Mouse (Mus musculus) megakaryocyte, adult 5-6 weeks (primary cell): ENCODE measurements at regions not wholly inside any gene's neighbourhood (a gene's known extent, or its start where the extent isn't known, plus 50 kb on each side); places are given as distances from the start of the nearest gene placed in this dataset.

Source experiments
- ATAC-seq: 2 replicates; pipeline ENCODE4 v1.8.0; 2016; ENCODE audit warnings: mild to moderate bottlenecking, inconsistent platforms; ENCODE audit not compliant: poor library complexity, severe bottlenecking

DNA sequence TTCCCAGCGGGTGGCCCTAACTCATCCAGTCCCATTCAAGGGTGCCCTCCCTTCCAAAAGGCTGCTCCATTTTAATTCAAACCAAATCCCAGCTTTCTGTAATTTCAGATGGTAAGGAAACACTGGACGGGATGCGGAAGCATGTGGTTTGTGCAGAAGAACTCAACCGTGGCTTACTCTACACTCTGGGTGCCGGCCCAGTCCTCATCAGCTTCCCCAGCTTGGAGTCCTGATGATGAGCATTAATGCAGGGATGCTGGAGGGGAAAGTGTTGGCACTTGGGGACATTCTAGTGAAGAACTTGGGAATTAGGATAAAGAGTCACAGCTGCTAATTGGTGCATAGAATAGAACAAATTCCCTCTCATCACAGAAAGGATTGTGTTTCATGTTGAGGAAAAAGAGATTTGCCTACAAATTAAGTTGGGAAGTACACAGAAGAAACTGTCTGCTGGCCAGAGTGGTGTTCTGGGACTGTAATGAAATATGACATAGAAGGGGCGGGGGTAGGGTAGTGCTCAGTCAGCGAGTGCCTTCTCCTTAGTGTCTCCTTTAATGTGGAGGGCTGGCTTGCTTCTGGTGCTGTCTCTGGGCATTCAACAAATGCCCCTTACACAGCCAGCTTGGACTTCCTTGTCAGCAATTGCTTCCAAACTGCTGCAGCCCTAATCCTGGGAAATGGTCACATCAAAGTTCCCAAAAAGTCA is 285.0 kb upstream of the Bmper start:
- no peak for ATAC-seq

DNA sequence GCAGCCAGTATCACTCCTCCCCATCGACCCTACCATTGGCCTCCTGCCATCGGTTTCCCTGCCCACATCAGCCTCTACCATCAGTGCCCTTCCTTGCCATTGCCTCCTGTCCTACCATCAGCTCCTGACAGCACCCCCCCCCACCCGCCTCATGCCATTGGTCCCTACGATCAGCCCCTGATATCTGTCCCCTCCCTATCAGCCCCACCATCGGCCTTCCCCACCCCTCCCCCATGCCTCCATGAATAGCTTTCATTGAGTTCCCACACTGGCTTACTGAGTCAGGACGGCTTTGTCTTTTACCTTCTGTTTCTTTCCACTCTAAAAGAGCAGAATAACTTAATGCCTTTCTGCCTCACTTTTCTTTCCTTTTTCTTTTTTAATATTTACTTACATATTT is 277.9 kb upstream of the Bmper start:
- ATAC-seq: no peak

- peak; percentile 88 for ATAC-seq
Measured at GRCm38 (mm10) chr9:22945426-22945955, 277.4 kb upstream of the Bmper start.

DNA sequence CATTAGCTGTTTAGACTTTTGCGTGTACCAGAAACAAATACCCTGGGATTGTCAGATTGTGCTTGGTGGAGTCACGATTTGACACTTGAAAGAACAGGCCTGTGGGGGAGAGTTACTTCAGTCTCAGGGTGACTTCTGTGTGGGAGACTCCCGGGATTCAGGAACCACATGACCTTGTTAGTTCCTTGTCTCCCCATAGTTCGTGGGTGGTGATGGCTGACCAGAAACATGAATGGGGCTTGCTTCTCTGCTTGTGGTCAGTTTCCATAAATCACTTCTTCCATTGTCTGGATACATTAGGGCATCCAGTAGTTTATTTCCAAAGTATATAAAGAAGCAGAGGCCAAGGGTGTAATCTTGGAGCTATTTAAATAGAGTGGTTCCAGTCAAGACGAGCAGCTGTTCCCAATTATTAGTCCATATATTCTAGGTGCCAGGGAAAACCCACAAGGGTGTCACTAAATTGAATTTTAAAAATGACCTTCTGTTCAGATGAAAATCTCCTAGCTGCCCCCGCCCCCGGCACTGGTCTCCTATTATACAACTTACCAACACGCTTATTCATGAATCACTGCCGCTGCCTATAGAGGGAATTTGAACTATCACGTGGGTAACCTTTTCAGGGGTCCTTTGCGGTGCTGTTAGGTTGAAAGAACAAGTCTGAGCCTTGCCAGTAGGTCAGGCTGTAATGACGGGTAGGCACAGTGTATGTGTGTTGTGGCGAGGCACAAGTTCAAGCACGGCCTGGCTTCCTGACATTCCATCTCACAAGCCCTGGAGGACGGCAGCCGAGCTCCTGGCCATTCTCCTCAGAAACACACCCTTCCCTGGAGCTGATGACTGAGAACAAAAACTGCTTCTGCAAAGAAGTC is 270.1 kb upstream of the Bmper start:
- no peak for ATAC-seq

DNA sequence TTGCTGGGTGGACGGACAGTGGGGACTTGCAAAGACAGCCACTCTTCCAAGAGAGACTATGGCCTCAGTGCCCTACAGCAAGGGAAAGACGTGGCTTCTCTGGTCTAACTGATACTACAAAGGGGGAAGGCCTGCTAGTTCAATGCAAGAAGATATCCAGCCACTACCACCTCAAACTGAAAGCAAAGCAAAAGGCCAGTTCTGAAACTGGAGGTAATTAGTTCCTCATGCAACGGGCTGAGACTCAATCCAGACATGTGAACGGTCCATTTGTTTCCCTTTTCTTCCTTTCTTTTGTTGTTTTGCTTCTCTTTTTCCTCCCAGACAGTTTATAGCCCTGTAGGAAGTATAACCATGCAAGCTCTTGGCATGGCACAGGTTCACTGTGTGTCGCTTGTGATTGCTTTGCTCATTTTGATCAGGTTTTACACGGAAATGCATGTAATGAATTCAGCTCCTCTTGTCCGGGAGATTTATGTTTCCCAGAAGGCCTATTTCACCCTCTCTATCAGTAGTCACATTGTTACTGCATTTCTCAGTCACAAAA is 260.5 kb upstream of the Bmper start:
- ATAC-seq: peak; percentile 88

- peak; percentile 92 for ATAC-seq
Measured at GRCm38 (mm10) chr9:22971312-22971711, 251.6 kb upstream of the Bmper start.

GRCm38 (mm10) chr9:22976748-22977147 is 246.1 kb upstream of the Bmper start:
- ATAC-seq: no peak

- ATAC-seq: no peak
Measured at GRCm38 (mm10) chr9:22979627-22980026, 243.2 kb upstream of the Bmper start.

DNA sequence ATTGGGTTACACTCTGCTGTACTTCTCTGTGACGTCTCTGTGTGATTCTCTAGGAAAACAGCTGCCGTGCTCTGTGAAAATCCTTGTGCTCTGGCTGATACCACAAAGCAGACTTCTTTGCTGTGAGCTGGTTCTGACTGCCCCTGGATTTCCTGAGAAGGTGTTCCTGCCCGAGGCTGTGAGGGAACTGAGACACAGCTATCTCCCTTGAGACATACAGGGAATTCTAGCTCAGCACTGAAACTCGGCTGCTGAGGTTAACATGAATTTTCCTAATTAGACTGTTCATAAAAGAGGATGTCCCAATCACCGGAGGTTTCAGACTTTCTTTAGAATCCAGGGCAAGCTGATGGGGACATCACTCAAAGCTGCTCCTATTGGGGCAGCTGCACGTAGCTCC is 233.4 kb upstream of the Bmper start:
- no peak for ATAC-seq

GRCm38 (mm10) chr9:22993531-22993930 is 229.3 kb upstream of the Bmper start:
- ATAC-seq: no peak

DNA sequence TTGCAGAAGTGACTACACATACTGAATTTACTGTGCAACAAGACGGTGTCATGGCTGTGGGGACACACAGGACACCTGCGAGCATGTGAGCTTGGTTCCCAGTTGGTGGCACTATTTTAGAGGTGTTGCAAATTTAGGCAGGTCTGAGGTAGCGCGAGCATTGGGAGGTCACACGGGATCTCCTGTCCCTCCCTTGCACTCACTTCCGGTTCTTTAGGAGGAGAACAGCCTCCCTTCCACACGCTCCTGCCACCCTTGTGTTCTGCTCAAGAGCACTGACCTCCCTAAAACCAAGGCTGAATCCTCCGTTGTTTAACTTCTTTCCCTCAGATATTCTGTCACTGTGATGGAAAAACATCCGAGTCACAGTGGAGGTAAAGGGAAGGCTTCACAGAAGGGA is 227.3 kb upstream of the Bmper start:
- ATAC-seq: no peak

GRCm38 (mm10) chr9:22998306-22998705 is 224.6 kb upstream of the Bmper start:
- no peak for ATAC-seq

DNA sequence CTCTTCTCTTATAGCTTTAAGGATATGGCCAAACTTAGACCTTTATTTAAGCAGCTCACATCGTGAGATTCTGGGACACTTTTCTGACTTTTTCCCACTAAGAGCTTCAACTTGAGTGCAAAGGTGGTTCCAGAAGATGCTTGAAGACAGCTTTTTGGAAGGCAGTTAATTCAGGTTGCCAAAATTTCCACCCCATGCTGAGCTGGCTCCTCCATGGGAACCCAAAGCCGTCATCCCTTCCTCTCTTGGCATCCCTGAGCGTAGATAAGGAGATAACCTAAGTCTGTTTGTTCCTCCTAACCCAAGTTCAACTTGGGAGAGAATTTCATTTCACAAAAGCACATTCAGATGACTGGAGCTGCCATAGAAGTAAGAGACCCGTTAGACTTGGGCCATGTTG is 223.7 kb upstream of the Bmper start:
- no peak for ATAC-seq

DNA sequence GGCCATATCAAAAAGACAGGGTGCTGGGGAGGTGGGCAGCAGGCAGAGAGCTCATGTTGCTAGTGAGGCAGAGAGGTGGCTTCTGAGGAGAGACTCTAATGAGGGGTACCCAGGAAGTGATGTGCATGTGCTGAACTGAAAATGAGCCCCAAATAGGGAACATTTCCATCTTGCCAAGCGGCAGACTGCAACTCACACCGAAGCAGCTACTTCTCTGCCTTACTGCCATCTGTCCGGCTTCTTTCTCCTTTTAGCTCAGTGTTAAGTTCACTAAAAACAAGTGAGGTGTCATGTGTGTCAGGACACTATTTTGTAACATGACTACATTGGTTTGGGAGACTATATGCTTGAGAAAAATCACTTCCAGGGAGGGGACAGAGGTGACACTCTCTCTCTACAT is 222.7 kb upstream of the Bmper start:
- ATAC-seq: no peak

DNA sequence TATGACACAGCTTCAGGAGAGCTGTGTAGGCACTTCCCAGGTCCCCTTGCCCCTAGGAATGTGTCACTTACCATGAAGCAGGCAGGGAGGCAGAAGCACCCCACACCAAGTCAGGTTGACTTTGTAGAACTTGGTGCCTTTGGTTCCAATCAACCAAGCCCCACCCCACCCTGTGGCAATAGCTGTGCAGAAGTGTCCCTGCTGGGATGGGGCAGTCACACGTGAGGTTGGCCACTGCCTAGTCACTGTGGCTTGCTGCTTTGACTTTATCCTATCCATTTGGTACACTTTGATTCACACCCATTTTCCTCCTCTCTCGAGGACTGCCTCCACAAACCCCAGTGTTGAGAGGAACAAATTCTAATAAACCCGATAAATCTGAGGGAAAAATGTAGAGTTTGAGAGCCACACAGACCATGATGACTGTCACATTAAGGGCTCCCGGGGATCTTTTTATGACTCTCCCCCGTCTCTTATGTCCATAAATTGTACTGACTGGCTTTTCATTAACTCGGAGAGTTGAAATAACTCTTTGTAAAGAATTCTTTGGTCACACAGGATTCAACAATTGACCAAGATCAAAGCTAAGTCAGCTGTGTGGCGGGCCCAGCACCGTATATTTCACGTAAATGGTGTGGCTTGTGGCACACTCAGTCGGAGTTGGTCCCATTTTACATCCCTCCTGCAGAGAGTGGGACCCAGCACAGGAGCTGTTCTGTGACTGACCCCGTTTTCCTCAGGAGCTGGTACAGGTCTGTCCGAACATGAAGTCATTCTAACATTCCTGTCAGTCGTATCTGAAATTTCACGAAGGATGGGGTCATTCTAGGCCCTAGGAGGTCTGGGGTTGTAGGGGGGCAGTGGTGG is 219.4 kb upstream of the Bmper start:
- no peak for ATAC-seq

GRCm38 (mm10) chr9:23005005-23005404 is 217.9 kb upstream of the Bmper start:
- ATAC-seq: no peak

- 0 out of 2 replicates have a peak, but pooled peaks have one; percentile 24 for ATAC-seq
Measured at GRCm38 (mm10) chr9:23009462-23010183, 213.3 kb upstream of the Bmper start.

GRCm38 (mm10) chr9:23011316-23011959 is 211.4 kb upstream of the Bmper start:
- no peak for ATAC-seq

- ATAC-seq: no peak
Measured at GRCm38 (mm10) chr9:23012130-23012529, 210.7 kb upstream of the Bmper start.

GRCm38 (mm10) chr9:23016733-23017132 is 206.1 kb upstream of the Bmper start:
- no peak for ATAC-seq
